Mouse (Mus musculus) midbrain, postnatal 0 days (tissue): ENCODE data around the gene Epha1. TPM values are rescaled to one million over a fixed set of nuclear protein-coding genes. Genes with fewer than 3 reads are reported as not detected.

Experiments
- ATAC-seq: fragments of 200-750 bp; cut with Nextera tagmentation; 2 replicates; pipeline ENCODE4 v1.8.0; 2017; ENCODE audit warnings: moderate number of reproducible peaks, mild to moderate bottlenecking, moderate TSS enrichment, moderate library complexity; ENCODE audit not compliant: low FRiP score
- DNase-seq: peaks from one replicate; pipeline ENCODE4 v3.0.0-alpha.2; 2015; ENCODE audit warnings: low spot score
- H3K27ac ChIP-seq: fragments of 300-500 bp; sonication (generic); 2 replicates; pipeline ENCODE4 v1.5.1; 2014; ENCODE audit warnings: low read depth, mild to moderate bottlenecking, low read length, mixed read lengths
- H3K27me3 ChIP-seq: fragments of 300-500 bp; sonication (generic); 2 replicates; pipeline ENCODE4 v1.6.1; 2014; ENCODE audit warnings: low read length, control low read depth, mixed read lengths; ENCODE audit not compliant: insufficient read depth
- H3K36me3 ChIP-seq: fragments of 300-500 bp; sonication (generic); 2 replicates; pipeline ENCODE4 v1.6.1; 2014; ENCODE audit warnings: low read length, control low read depth, mixed read lengths; ENCODE audit not compliant: insufficient read depth
- H3K4me1 ChIP-seq: fragments of 300-500 bp; sonication (generic); 2 replicates; pipeline ENCODE4 v1.6.1; 2014; ENCODE audit warnings: mild to moderate bottlenecking, control low read depth, antibody characterized with exemption, low read length, mixed read lengths; ENCODE audit not compliant: insufficient read depth
- H3K4me2 ChIP-seq: fragments of 300-500 bp; sonication (generic); 2 replicates; pipeline ENCODE4 v1.6.1; 2014; ENCODE audit warnings: low read depth, mild to moderate bottlenecking, low read length, mixed read lengths; ENCODE audit not compliant: poor library complexity, severe bottlenecking
- H3K4me3 ChIP-seq: fragments of 300-500 bp; sonication (generic); 2 replicates; pipeline ENCODE4 v1.5.1; 2014; ENCODE audit warnings: low read depth, mild to moderate bottlenecking, low read length, moderate library complexity
- H3K9ac ChIP-seq: fragments of 300-500 bp; sonication (generic); replicated peaks from 2 replicates; pipeline ENCODE4 v1.6.1; 2014; ENCODE audit warnings: mild to moderate bottlenecking, low read length, moderate library complexity, mixed read lengths; ENCODE audit not compliant: poor library complexity, severe bottlenecking
- H3K9me3 ChIP-seq: fragments of 300-500 bp; sonication (generic); 2 replicates; pipeline ENCODE4 v1.6.1; 2016; ENCODE audit warnings: low read length, control low read depth
- CTCF ChIP-seq: IDR thresholded peaks from 2 replicates; pipeline ENCODE4 v1.5.1; 2016; ENCODE audit warnings: antibody characterized with exemption, mild to moderate bottlenecking
- WGBS: fragments of 180-500 bp; shearing (Covaris S2); extraction: QIAGEN DNeasy Blood & Tissue Kit; methylation state at CpG from one replicate; pipeline ENCODE4 v1.1.7; 2014; 5-methylcytosine and 5-hydroxymethylcytosine counted together
- polyA plus RNA-seq: library from polyadenylated mRNA; unstranded; fragments of >200 nt; fragmentation: Nextera tagmentation; extraction: Ambion mirVana; gene quantifications from 2 replicates; pipeline ENCODE4 v1.2.1, GENCODE M21; 2015
- total RNA-seq: library from RNA; depleted of rRNA; stranded (reverse); fragments of >200 nt; gene quantifications from 2 replicates; pipeline ENCODE4 v1.2.3, GENCODE M21; 2014; rRNA removed

Gene Epha1
- total RNA-seq (0.71 and 1.1 TPM in 2 replicates), polyA plus RNA-seq (0.58 and 0.74 TPM in 2 replicates)

DNA sequence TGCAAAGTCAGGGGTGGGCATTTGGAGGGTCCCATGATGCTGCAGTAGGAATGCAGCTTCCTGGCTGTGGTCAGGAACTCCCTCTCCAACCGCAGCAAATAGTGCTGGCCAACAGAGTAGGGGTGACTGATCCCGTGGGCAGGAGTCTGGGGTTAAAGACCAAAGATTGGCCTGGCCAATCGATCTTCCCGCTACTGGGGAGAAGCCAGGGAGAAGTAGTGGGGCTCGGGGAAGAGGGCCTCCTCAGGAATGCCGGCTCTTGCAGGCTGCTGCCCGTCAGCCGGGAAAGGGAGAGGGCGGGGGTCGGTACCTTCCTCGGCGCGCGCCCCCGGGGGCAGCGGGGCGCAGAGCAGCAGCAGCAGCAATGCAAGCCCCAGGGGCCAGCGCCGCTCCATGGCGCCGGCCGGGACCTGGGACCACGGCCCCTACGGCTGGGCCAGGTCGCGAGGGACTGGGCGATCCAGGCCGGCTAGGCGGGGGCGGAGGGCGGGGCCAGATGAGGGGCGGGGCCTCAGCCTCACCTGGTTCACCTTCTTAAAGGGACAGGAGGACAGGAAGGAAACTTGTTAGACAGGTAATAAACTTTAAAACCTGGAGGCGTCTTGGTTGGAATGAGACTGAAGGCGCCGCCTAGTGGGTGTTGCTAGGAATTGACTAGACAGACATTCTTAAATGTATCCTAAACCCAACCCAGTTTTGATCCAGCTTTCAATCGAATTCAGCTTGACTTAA is at the start of gene Epha1:
Epha1 (minus strand) TSS at position 453 of the 732 bp plus-strand sequence.
- Histone ChIP-seq H3K27me3 (0 out of 2 replicates have a peak, but pooled peaks cover 4% of the 10 kb centered on the region), H3K4me3 (peak within 1 kb of the TSS; percentile 43), H3K36me3 (no peaks in the 10 kb centered on the region), H3K4me2 (peak within 1 kb of the TSS; percentile 90), H3K9me3 (no peaks in the 10 kb centered on the region), H3K4me1 (peaks cover 4% of the 10 kb centered on the region; the same call in 1 of the 2 replicates), H3K9ac (peak within 1 kb of the TSS; percentile 29; the same call in 1 of the 2 replicates), H3K27ac (no peak within 1 kb of the TSS)
- ATAC-seq (peak; percentile 69), DNase-seq (peak; percentile 82)
- WGBS, result 1% methylated on average over 34 of the region's 36 CpGs
- peak; percentile 70 for TF ChIP-seq CTCF

DNA sequence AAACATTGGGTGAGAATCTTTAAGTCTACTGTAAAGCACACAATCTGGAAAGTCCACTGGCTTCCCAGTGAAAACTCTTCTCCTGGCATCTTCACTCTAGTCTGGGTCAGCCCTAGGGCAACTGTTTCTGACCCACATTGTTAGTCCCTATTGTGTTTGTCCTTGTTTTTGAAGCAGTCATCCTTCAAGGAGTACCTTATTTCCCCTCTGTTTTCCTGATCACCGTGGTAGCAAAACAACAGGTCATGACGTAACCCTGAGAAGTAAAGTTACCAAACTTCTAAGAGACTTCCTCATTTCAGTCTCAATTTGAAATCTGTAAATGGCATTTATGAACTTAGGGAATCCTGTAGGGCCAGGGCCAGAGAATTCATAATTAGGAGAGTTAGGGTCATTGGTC is 48.4 kb upstream of the Epha1 start:
- WGBS, result 74% methylated on average over 2 of the region's 2 CpGs

DNA sequence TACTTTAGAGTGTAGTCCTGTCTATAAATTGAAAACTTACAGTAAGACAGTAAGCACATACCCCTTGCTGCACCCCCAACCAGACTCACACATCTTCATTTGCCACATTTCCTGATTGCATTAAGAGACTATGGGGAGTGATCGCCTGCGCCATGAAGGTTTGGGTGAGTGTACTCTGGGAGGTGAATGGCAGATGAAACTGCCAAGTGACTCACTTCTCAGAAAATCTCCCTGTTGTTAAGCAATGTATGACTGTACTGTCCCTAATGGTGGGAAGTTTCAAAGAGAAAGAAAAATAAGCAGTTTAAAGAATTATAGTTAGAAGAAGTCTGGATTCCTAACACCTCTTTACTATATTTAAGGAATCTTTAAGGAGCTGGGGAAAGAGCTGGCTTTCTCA is 46.4 kb upstream of the Epha1 start:
- no peak for TF ChIP-seq CTCF
- ATAC-seq, result no peak
- WGBS, result 91% methylated on average over 2 of the region's 2 CpGs

More for the DNA sequence above, 48.4 kb upstream of the Epha1 start:
- DNase-seq (no peak), ATAC-seq (no peak)
- no peak for TF ChIP-seq CTCF
- H3K4me3 ChIP-seq, result no peak overlapping the region
- no peak overlapping the region for H3K9ac ChIP-seq
- H3K4me1 ChIP-seq, result no peaks in the 10 kb centered on the region
- no peak overlapping the region for H3K27ac ChIP-seq
- no peaks in the 10 kb centered on the region for H3K27me3 ChIP-seq
- no peaks in the 10 kb centered on the region for H3K36me3 ChIP-seq
- H3K4me2 ChIP-seq, result no peak overlapping the region
- H3K9me3 ChIP-seq, result no peaks in the 10 kb centered on the region

DNA sequence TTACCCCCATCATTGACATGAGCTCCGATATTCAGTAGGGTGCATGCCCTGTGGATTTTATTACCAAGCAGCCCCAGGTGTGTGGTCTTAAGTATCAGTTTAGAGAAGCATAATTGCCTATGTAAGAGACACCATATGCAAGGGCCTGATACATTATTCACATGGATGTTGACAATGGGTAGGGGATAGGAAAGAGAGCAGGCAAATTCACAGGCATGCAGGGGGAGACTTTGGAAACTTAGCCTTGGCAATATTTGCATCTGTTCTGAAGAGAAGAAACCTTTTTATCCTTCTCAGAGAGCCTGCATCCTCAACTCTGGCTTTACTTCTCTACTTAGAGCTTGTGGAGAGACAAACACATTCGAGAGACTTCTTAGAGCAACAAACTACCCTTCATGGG is 32.1 kb upstream of the Epha1 start, which contains the start of gene Tas2r135:
Tas2r135 (plus strand) TSS at position 301 of the 400 bp plus-strand sequence.
- WGBS, result 89% methylated on average over 2 of the region's 2 CpGs
- no peak for DNase-seq

More for the DNA sequence above, 46.4 kb upstream of the Epha1 start:
- Histone ChIP-seq H3K4me2 (no peak overlapping the region), H3K4me3 (no peak overlapping the region), H3K27ac (no peak overlapping the region), H3K4me1 (no peaks in the 10 kb centered on the region), H3K9me3 (no peaks in the 10 kb centered on the region), H3K36me3 (no peaks in the 10 kb centered on the region), H3K27me3 (no peaks in the 10 kb centered on the region), H3K9ac (no peak overlapping the region)
- DNase-seq, result no peak

DNA sequence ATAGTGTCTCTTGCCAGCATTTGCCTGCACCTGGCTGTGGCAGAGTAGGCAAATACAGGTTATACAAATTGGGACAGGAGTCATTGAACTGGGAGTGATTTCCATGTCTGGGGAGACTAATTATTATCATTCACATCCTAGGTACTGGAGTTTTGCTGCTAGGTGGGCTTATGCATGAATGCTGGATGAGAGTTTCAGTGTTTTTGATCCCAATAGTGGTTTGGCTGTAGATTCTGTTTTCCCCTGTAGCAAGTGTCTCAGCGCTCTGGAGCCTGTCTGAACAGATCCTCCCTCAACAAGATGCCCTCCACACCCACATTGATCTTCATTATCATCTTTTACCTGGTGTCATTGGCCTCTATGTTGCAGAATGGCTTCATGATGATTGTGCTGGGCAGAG is 26.9 kb upstream of the Epha1 start, which contains the start of gene Tas2r143:
Tas2r143 (plus strand) TSS at position 301 of the 400 bp plus-strand sequence.
- WGBS, result 88% methylated on average over 1 of the region's 1 CpGs
- no peak within 1 kb of the TSS for H3K4me3 ChIP-seq
- ATAC-seq, result no peak
- H3K9ac ChIP-seq, result no peak within 1 kb of the TSS
- H3K27ac ChIP-seq, result no peak within 1 kb of the TSS
- H3K36me3 ChIP-seq, result no peaks in the 10 kb centered on the region
- no peak for DNase-seq
- H3K27me3 ChIP-seq, result no peaks in the 10 kb centered on the region
- no peaks in the 10 kb centered on the region for H3K9me3 ChIP-seq
- H3K4me2 ChIP-seq, result no peak within 1 kb of the TSS
- no peak for TF ChIP-seq CTCF
- no peaks in the 10 kb centered on the region for H3K4me1 ChIP-seq

More for the DNA sequence above, 32.1 kb upstream of the Epha1 start, which contains the start of gene Tas2r135:
- Histone ChIP-seq H3K4me3 (no peak within 1 kb of the TSS), H3K4me1 (no peaks in the 10 kb centered on the region), H3K27me3 (no peaks in the 10 kb centered on the region), H3K9ac (no peak within 1 kb of the TSS), H3K36me3 (no peaks in the 10 kb centered on the region), H3K9me3 (no peaks in the 10 kb centered on the region), H3K27ac (no peak within 1 kb of the TSS), H3K4me2 (no peak within 1 kb of the TSS)
- no peak for ATAC-seq
- no peak for TF ChIP-seq CTCF

- Histone ChIP-seq H3K27me3 (no peaks in the 10 kb centered on the region), H3K4me2 (no peak overlapping the region), H3K9me3 (no peaks in the 10 kb centered on the region), H3K36me3 (no peaks in the 10 kb centered on the region), H3K27ac (no peak overlapping the region), H3K4me3 (no peak overlapping the region), H3K4me1 (no peaks in the 10 kb centered on the region), H3K9ac (no peak overlapping the region)
- 100% methylated on average over 1 of the region's 1 CpGs for WGBS
- no peak for TF ChIP-seq CTCF
- ATAC-seq, result no peak
- no peak for DNase-seq
These were observed 25.9 kb upstream of the Epha1 start for GRCm38 (mm10) chr6:42398998-42399397.
